Mouse (Mus musculus) gastrocnemius, adult 2 months (tissue): ENCODE results near the gene Olfr807. TPM values are rescaled to one million over a fixed set of nuclear protein-coding genes. Genes with fewer than 3 reads are reported as not detected.

Experiments
- DNase-seq: peaks from one replicate; pipeline ENCODE4 v3.0.0; 2022
- H3K27ac ChIP-seq: fragments of 200-600 bp; 2 replicates; pipeline ENCODE4 v1.8.1; 2022; ENCODE audit warnings: mild to moderate bottlenecking
- H3K4me3 ChIP-seq: fragments of 200-600 bp; 2 replicates; pipeline ENCODE4 v1.8.1; 2022; ENCODE audit warnings: mild to moderate bottlenecking, moderate library complexity
- CTCF ChIP-seq: fragments of 200-600 bp; IDR thresholded peaks from 2 replicates; pipeline ENCODE4 v1.8.1; 2022; ENCODE audit warnings: antibody characterized with exemption, mild to moderate bottlenecking, moderate library complexity
- intact Hi-C: fragments of 180-260 bp; cut with DNase I; formaldehyde crosslinking; loops from one replicate; pipeline ENCODE4 v1.15.1; 2025
- long read RNA-seq, 2 experiments: library from polyadenylated mRNA; stranded (forward); transcript quantifications; one replicate each; pipeline ENCODE4 v2.0.0; 2021
- microRNA-seq: library from miRNA; unstranded; fragments of <30 nt; microRNA quantifications from one replicate; pipeline ENCODE4 v1.2.0, GENCODE M21; 2021
- total RNA-seq, 2 experiments: library from RNA; stranded (reverse); gene quantifications; 2 replicates each; pipeline ENCODE4 v1.2.3; 2021

Olfr807 gene
- total RNA-seq: not detected
- long read RNA-seq, experiment 1: 0 reads
- long read RNA-seq, experiment 2: 0 reads

GRCm38 (mm10) chr10:129757693-129758092 is at the start of gene Olfr807:
Olfr807 (minus strand) TSS chr10:129757793.
- Histone ChIP-seq H3K27ac (no peak within 1 kb of the TSS), H3K4me3 (no peak within 1 kb of the TSS)
- intact Hi-C loops: no loop called here
- TF ChIP-seq CTCF: no peak
- no peak for DNase-seq

GRCm38 (mm10) chr10:129804296-129804695 is 46.7 kb upstream of the Olfr807 start, which contains the start of gene Olfr811:
Olfr811 (minus strand) TSS chr10:129804396.
- Histone ChIP-seq H3K4me3 (no peak within 1 kb of the TSS), H3K27ac (no peak within 1 kb of the TSS)
- no peak for TF ChIP-seq CTCF
- DNase-seq: no peak
- intact Hi-C loops: no loop called here

- no peak for DNase-seq
- intact Hi-C loops: no loop called here
- H3K27ac ChIP-seq: no peak within 1 kb of the TSS
- TF ChIP-seq CTCF: no peak
- H3K4me3 ChIP-seq: no peak within 1 kb of the TSS
Measured at GRCm38 (mm10) chr10:129794817-129795216, 37.2 kb upstream of the Olfr807 start, which contains the start of gene Olfr810. Olfr810 (minus strand) TSS chr10:129794917.

GRCm38 (mm10) chr10:129778123-129778522 is 20.5 kb upstream of the Olfr807 start:
- TF ChIP-seq CTCF: no peak
- peak; percentile 59 for DNase-seq
- no peak overlapping the region for H3K27ac ChIP-seq
- intact Hi-C loops: no loop called here
- H3K4me3 ChIP-seq: no peak overlapping the region

- intact Hi-C loops: no loop called here
Measured at GRCm38 (mm10) chr10:129774338-129774737, 16.7 kb upstream of the Olfr807 start, which contains the start of gene Olfr809. Olfr809 (plus strand) TSS chr10:129774638.

GRCm38 (mm10) chr10:129765182-129765581 is 7.6 kb upstream of the Olfr807 start, which contains the start of gene Olfr808:
Olfr808 (plus strand) TSS chr10:129765482.
- no peak for TF ChIP-seq CTCF
- intact Hi-C loops: no loop called here
- Histone ChIP-seq H3K27ac (no peak within 1 kb of the TSS), H3K4me3 (no peak within 1 kb of the TSS)
- no peak for DNase-seq

More at GRCm38 (mm10) chr10:129774338-129774737, 16.7 kb upstream of the Olfr807 start, which contains the start of gene Olfr809:
- Histone ChIP-seq H3K4me3 (no peak within 1 kb of the TSS), H3K27ac (no peak within 1 kb of the TSS)
- no peak for DNase-seq
- no peak for TF ChIP-seq CTCF

- intact Hi-C loops: no loop called here
- TF ChIP-seq CTCF: no peak
- H3K27ac ChIP-seq: no peak within 1 kb of the TSS
Measured at GRCm38 (mm10) chr10:129741821-129742220, 15.8 kb downstream of the Olfr807 start, which contains the start of gene Olfr806. Olfr806 (minus strand) TSS chr10:129741921.

GRCm38 (mm10) chr10:129729275-129729674 is 28.3 kb downstream of the Olfr807 start, which contains the start of gene Olfr805:
Olfr805 (minus strand) TSS chr10:129729375.
- no peak within 1 kb of the TSS for H3K4me3 ChIP-seq
- intact Hi-C loops: no loop called here
- H3K27ac ChIP-seq: no peak within 1 kb of the TSS
- no peak for TF ChIP-seq CTCF
- no peak for DNase-seq

More at GRCm38 (mm10) chr10:129741821-129742220, 15.8 kb downstream of the Olfr807 start, which contains the start of gene Olfr806:
- no peak for DNase-seq
- no peak within 1 kb of the TSS for H3K4me3 ChIP-seq

Small RNA genes lying within 50 kb of the gene (microRNA-seq; reads per million reads assigned to microRNA genes)
- gene Gm24485: not detected

Other genes with a start within 250 kb of the Olfr807 start
- not detected for gene Olfr791, start 236.0 kb downstream of the Olfr807 start, total RNA-seq
- not detected for gene Olfr792, start 218.6 kb downstream of the Olfr807 start, total RNA-seq
- gene Olfr794, start 190.1 kb downstream of the Olfr807 start, total RNA-seq: not detected
- gene Olfr796, start 145.2 kb downstream of the Olfr807 start, total RNA-seq: not detected
- not detected for gene Olfr798, start 129.9 kb downstream of the Olfr807 start, total RNA-seq
- not detected for gene Olfr799, start 120.3 kb downstream of the Olfr807 start, total RNA-seq
- not detected for gene Olfr800, start 100.1 kb downstream of the Olfr807 start, total RNA-seq
- gene Olfr801, start 83.9 kb downstream of the Olfr807 start, total RNA-seq: not detected
- not detected for gene Olfr802, start 69.6 kb downstream of the Olfr807 start, total RNA-seq
- gene Olfr803, start 63.5 kb downstream of the Olfr807 start, total RNA-seq: not detected
- not detected for gene Olfr804, start 54.6 kb downstream of the Olfr807 start, total RNA-seq
- gene Olfr805, start 28.4 kb downstream of the Olfr807 start, total RNA-seq: not detected
- gene Olfr806, start 15.9 kb downstream of the Olfr807 start, total RNA-seq: not detected
- gene Olfr808, start 7.7 kb upstream of the Olfr807 start, total RNA-seq: not detected
- gene Olfr809, start 16.8 kb upstream of the Olfr807 start, total RNA-seq: not detected
- gene Olfr810, start 37.1 kb upstream of the Olfr807 start, total RNA-seq: not detected
- gene Olfr811, start 46.6 kb upstream of the Olfr807 start, total RNA-seq: not detected
- not detected for gene Olfr812, start 88.3 kb upstream of the Olfr807 start, total RNA-seq
- not detected for gene Olfr813, start 97.6 kb upstream of the Olfr807 start, total RNA-seq
- not detected for gene Olfr814, start 122.1 kb upstream of the Olfr807 start, total RNA-seq
- not detected for gene Olfr815, start 148.1 kb upstream of the Olfr807 start, total RNA-seq
- not detected for gene Olfr816, start 157.8 kb upstream of the Olfr807 start, total RNA-seq
- not detected for gene Olfr818, start 191.3 kb upstream of the Olfr807 start, total RNA-seq
- not detected for gene Olfr819, start 209.5 kb upstream of the Olfr807 start, total RNA-seq
- not detected for gene Olfr247, start 218.3 kb upstream of the Olfr807 start, total RNA-seq
- gene Gm10310, start 227.3 kb upstream of the Olfr807 start, total RNA-seq: not detected